Mouse (Mus musculus): ENCODE measurements around the gene Amer2.

GRCm38 (mm10) chr14:60431515-60431914, 58.5 kb downstream of the Amer2 start:
- no peak for TF ChIP-seq CTCF (IDR thresholded peaks at IDR 0.05; ENCODE audit: low read depth, low read length)
- no peak for TF ChIP-seq POLR2A (IDR thresholded peaks at IDR 0.05; ENCODE audit: extremely low read depth, insufficient read depth, low read length)
